Mouse (Mus musculus) heart, postnatal 0 days (tissue): Measurements from ENCODE around the gene Olfr1440.

Experiments
- CTCF ChIP-seq: IDR thresholded peaks from 2 replicates; pipeline ENCODE4 v1.5.1; 2016; ENCODE audit warnings: antibody characterized with exemption, control low read depth, low read depth
- EP300 ChIP-seq: IDR thresholded peaks from 2 replicates; pipeline ENCODE4 v1.6.1; 2016; ENCODE audit warnings: antibody characterized with exemption, low read depth

- TF ChIP-seq CTCF: no peak
- TF ChIP-seq EP300: no peak
These were observed 48.9 kb downstream of the Olfr1440 start for GRCm38 (mm10) chr19:12435750-12436524.
